Mouse (Mus musculus): ENCODE data around the gene Ifi35. TPM values are rescaled to one million over a fixed set of nuclear protein-coding genes. Genes with fewer than 3 reads are reported as not detected.

Ifi35 gene
- 127 TPM for polyA plus RNA-seq (2017; shearing (Covaris generic))

DNA sequence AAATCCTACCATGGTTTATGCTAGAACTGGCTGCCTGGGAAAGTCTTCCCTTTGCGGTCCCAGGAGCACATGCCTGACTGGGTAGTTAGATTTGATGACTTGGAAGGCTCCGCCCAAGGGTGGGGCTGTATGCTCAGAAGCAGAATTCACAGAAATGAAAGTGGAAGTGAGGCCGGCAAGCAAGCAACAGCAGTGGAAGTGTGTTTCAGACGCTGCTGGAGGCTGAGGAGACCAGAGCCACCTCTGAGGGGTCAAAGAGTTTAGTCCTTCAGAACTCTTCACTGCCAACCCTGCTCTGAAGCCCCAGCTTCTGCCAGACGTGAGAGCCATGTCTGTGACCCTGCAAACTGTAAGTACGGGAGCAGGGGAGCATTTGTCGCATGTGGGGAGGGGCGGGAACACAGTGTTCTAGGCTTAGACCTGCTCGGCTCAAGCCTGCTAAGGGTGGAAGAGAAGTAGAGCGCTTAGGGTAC lies at the start of gene Ifi35:
Gene Ifi35, plus strand, starts transcription at position 134 of the 473 bp plus-strand sequence.

DNA sequence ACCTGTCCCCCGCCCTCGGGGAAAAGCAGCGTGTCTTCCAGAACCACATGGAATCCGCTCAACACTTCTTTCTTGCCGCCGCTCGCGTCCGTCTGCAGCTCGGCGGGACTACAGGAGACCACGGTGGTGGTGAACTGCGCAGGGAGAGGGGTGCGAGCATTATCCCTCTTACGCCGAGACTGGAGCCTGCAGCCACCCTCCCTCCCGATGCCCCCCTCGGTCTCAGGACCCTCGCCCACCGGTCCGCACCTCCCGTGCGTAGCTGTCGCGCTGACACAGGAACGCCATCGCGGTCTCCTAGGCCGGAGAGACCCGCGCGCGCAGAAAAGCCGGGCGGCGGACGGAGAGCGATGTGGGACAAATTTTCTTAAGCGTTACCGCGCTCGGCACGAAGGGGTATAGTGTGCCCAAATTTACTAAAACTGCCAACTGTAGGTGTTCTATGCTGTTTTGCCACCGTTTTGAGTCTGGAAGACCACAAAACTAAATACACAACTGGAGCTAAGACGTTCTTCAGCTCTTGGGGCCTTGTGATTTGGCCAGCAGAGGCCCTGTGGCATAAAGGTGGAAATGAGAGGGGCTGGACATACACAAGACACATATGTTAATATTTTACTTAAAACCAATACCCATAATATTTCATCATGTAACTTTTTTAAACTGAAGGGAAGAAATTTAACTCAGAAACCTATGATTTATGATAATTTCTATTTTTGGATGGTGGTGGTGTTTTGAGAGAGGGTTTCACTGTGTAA lies 30.9 kb upstream of the Ifi35 start, which contains the start of gene Aarsd1:
Gene Aarsd1, minus strand, starts transcription at position 515 of the 755 bp plus-strand sequence.

DNA sequence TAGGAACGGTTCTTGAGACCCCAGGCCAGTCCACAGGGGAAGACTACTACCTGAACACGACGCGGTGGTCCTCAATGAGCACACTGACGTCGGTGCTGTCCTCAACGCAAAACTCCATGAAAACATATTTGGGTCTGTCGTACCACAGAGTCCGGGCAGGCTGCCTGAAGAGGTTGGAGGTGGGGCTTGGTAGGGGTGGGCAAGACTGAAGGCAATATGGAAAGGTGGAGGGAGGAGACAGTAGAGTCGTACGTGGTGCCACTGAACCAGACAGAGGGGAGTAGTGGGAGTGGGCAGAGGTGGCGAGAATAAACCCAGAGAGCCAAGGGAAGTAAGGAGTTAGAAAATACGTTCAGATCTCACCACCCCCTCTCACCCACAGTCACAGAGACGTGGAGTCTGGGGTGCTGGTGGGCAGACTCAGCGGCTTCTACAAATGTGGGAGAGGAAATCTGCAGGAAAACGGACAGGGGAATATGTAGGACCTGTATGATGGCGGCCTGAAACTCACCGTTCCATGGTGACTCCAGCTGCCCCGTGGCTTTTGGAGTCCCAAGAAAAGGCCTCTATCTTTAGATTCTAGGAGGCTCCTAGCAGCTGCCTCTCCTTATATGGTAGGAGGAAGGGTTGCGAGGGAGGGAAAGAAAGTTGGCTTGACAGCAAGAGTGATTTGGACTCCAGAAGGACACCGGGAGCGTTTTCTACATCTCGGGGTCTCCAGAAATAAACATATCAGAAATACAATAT lies 23.9 kb upstream of the Ifi35 start, which contains the start of gene Gm27029:
Gene Gm27029, minus strand, starts transcription at position 692 of the 747 bp plus-strand sequence.

DNA sequence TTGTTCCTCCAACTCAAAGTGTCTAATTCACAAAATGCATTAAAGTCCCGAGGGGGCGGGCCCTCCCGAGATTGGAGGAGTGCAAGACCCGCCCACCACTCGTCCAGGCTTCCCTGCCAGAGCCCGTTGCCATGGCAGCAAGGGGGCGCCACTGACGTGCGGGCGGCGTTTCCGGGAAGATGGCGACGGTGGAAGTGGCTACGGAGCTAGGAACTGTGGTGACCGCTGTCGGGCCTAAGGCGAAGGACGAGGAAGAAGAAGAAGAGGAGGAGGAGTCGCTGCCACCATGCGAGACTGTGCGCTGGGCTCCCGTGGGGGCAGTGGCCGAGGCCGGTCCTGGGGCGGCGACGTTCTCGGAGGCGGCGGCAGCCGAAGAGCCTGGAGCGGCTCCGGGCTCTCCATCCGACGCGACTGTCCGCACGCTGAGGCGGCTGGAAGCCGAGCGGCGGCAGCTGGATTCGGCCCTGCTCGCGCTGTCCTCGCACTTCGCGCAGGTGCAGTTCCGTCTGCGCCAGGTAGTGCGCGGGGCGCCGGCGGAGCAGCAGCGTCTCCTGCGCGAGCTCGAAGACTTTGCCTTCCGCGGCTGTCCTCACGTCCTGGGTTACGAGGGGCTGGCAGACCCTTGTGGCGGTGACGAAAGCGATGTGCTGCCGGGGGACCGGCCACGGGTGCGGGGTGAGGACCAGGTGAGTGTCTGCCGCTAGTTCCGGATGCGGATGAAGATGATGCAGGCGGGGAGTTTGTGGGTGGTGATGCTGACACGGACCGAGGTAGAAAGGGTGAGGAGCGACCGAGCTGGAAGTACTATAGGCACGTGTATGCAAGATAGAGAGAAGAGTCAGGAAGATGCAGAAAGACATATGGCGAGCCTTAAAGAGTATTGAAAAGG lies 23.0 kb upstream of the Ifi35 start, which contains the start of the genes Rundc1 and Ptges3l:
Gene Rundc1, plus strand, starts transcription at position 161 of the 889 bp plus-strand sequence.
Gene Ptges3l, minus strand, starts transcription at position 409 of the 889 bp plus-strand sequence.

DNA sequence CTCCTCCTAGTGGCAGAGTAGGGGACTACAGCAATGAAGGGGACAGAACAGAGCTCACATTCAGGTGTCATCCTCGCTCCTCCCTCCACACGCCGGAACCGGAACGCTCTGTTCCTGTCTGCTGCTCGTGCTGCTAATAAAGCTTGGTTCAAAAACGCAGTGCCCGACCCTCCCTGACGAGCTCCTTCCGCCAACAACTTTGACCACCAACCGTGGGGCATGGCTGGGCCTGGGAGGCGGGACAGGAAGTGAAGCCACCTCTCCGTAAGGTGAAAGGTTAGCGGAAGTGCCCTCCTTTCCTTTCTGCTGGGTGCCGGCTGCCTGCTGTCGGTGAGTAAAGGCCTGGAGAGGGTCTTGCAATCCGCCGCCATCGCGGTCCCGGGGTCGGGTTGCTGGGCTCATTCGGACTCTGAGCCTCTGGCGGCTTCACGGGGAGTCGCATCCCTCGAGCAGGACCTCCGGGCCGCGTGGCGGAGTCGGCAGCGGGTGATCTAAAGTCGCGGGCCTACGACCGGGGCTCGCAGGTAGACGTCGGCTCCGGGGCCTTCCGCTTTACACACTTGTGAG lies 6.0 kb upstream of the Ifi35 start, which contains the start of gene Rpl27:
Gene Rpl27, plus strand, starts transcription at position 172 of the 567 bp plus-strand sequence.

DNA sequence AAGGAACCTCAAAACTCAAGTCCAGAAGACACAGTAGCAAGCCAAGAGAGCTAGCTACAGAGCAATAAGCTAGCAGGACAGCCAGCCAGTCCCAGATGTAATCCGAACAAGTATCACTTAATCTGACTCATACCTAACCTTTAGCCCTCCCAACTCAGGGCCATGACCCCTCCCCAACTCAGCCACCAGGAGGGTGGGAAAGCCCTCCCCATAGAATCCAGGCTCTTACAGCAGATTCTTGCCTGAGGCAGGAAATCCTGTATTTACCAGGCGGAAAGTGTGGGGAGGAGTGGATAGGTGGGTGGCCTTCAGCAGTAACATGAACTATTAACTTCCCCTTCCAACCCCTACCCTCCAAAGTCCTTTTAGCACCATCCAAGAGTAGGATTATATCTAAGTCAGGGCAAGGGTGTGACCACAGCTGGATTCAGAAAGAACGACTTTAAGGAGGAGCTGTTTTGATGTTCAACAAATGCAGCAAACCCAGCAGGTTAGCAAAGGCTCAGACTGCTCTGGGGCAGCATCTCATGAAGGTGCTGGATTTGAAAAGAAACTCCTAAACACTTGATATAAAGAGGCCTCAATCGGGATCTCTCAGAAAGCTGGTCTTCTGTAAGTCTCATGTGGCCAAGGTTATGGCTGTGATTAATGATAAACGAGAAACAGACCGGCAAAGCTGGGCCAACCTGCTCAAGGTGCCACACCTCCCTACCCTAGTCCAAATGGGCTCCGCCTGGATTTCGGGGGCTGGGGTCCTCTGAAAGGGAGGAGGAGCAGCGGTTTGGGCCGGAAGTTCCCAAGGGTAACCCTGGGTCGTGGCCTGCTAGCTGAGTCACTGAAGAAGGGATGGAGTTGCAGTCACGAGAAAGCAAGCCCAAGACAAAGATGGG lies 16.2 kb downstream of the Ifi35 start, which contains the start of gene Rnd2:
Gene Rnd2, plus strand, starts transcription at position 789 of the 890 bp plus-strand sequence.

DNA sequence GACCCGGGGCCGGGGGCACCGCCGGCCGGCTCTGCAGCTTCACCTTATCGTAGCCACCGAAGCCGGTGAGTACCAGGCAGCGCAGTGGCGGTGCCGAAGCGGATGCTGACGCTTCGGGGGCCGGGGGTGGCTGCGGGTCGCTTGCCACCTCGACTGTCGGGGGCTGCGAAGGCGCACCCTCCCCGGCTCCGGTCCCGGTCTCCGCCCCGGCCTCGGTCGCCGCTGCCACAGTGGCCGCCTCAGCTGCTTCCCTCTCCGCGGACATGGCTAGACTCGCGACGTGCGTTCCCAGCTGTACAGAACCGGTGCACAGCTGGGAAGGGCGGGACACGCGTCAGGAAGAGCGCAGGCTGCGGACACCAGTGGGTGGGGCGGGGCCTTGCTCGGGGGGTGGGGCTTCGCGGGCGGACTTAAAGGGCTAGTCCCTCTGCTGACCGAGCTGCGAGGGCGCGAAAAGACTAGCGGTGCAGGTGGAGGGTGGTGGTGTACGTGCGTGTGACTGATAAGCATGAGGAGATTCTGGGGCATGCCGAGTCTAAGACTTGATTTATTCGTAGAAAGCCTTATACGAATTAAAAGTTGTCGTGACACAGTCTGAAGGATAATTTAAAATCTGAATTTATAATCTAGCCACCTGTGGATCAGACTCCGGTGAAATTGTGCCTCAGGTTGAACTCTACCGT lies 17.8 kb downstream of the Ifi35 start, which contains the start of gene Vat1:
Gene Vat1, minus strand, starts transcription at position 362 of the 683 bp plus-strand sequence.

Other genes with a start within 250 kb of the Ifi35 start
- 87.5 TPM for gene Ezh1, start 221.9 kb upstream of the Ifi35 start, polyA plus RNA-seq (2017; shearing (Covaris generic))
- 2.8 TPM for gene Ramp2, start 202.4 kb upstream of the Ifi35 start, polyA plus RNA-seq (2017; shearing (Covaris generic))
- 87.7 TPM for gene Vps25, start 194.7 kb upstream of the Ifi35 start, polyA plus RNA-seq (2017; shearing (Covaris generic))
- gene Wnk4, start 187.8 kb upstream of the Ifi35 start, polyA plus RNA-seq (2017; shearing (Covaris generic)) = 0.30 TPM
- not detected for gene Cntd1, start 169.4 kb upstream of the Ifi35 start, polyA plus RNA-seq (2017; shearing (Covaris generic))
- gene Coa3, start 169.3 kb upstream of the Ifi35 start, polyA plus RNA-seq (2017; shearing (Covaris generic)) = 48.4 TPM
- 206 TPM for gene Becn1, start 146.1 kb upstream of the Ifi35 start, polyA plus RNA-seq (2017; shearing (Covaris generic))
- gene Psme3, start 132.2 kb upstream of the Ifi35 start, polyA plus RNA-seq (2017; shearing (Covaris generic)) = 167 TPM
- gene Aoc2, start 123.3 kb upstream of the Ifi35 start, polyA plus RNA-seq (2017; shearing (Covaris generic)) = 3.3 TPM
- not detected for gene Aoc3, start 117.8 kb upstream of the Ifi35 start, polyA plus RNA-seq (2017; shearing (Covaris generic))
- not detected for gene G6pc, start 80.8 kb upstream of the Ifi35 start, polyA plus RNA-seq (2017; shearing (Covaris generic))
- gene Aarsd1, start 30.8 kb upstream of the Ifi35 start, polyA plus RNA-seq (2017; shearing (Covaris generic)) = 26.2 TPM
- gene Gm27029, start 23.6 kb upstream of the Ifi35 start, polyA plus RNA-seq (2017; shearing (Covaris generic)) = 3.5 TPM
- 33.8 TPM for gene Rundc1, start 23.3 kb upstream of the Ifi35 start, polyA plus RNA-seq (2017; shearing (Covaris generic))
- 4.8 TPM for gene Ptges3l, start 23.1 kb upstream of the Ifi35 start, polyA plus RNA-seq (2017; shearing (Covaris generic))
- gene Rpl27, start 6.1 kb upstream of the Ifi35 start, polyA plus RNA-seq (2017; shearing (Covaris generic)) = 323 TPM
- gene Rnd2, start 16.6 kb downstream of the Ifi35 start, polyA plus RNA-seq (2017; shearing (Covaris generic)) = 0.27 TPM
- 0.62 TPM for gene Vat1, start 17.8 kb downstream of the Ifi35 start, polyA plus RNA-seq (2017; shearing (Covaris generic))
- 2.2 TPM for gene Brca1, start 103.5 kb downstream of the Ifi35 start, polyA plus RNA-seq (2017; shearing (Covaris generic))
- 136 TPM for gene Nbr1, start 103.7 kb downstream of the Ifi35 start, polyA plus RNA-seq (2017; shearing (Covaris generic))
- 15.4 TPM for gene Tmem106a, start 133.8 kb downstream of the Ifi35 start, polyA plus RNA-seq (2017; shearing (Covaris generic))
- gene Gm11634, start 150.8 kb downstream of the Ifi35 start, polyA plus RNA-seq (2017; shearing (Covaris generic)) = not detected
- gene Rdm1, start 178.8 kb downstream of the Ifi35 start, polyA plus RNA-seq (2017; shearing (Covaris generic)) = 45.2 TPM
- gene Arl4d, start 217.1 kb downstream of the Ifi35 start, polyA plus RNA-seq (2017; shearing (Covaris generic)) = 12.0 TPM